Mouse (Mus musculus): ENCODE data around the gene Alpl. TPM values are rescaled to one million over a fixed set of nuclear protein-coding genes. Genes with fewer than 3 reads are reported as not detected.

Alpl gene
- polyA plus RNA-seq, 1 experiment = 0.07 TPM

GRCm38 (mm10) chr4:137714020-137714624 lies 82.1 kb downstream of the Alpl start:
- Histone ChIP-seq H3K36me3 (ENCODE audit: control insufficient read depth, insufficient read depth) (no peaks in the 10 kb centered on the region), H3K4me3 (no peak overlapping the region), H3K79me2 (ENCODE audit: control insufficient read depth, insufficient read depth) (no peaks in the 10 kb centered on the region), H3ac (ENCODE audit: control insufficient read depth, insufficient read length) (no peak overlapping the region), H3K4me2 (ENCODE audit: low read depth) (no peak overlapping the region), H3K27me3 (ENCODE audit: control insufficient read depth, insufficient read depth, insufficient read length) (peaks cover 45% of the 10 kb centered on the region)
- TF ChIP-seq TCF3 (IDR thresholded peaks at IDR 0.05; ENCODE audit: insufficient read length, low read depth) (no peak), REST (IDR thresholded peaks at IDR 0.05; ENCODE audit: insufficient read depth, insufficient read length) (no peak), POLR2A (IDR thresholded peaks at IDR 0.05; ENCODE audit: insufficient read length, low read depth) (no peak), TCF12 (IDR thresholded peaks at IDR 0.05; ENCODE audit: insufficient read depth, poor library complexity, severe bottlenecking) (no peak), E2F4 (IDR thresholded peaks at IDR 0.05; ENCODE audit: insufficient read depth) (no peak), MAX (IDR thresholded peaks at IDR 0.05; ENCODE audit: low read depth) (no peak), USF1 (IDR thresholded peaks at IDR 0.05; ENCODE audit: low read depth) (no peak), MYOD1 (IDR thresholded peaks at IDR 0.05; ENCODE audit: control insufficient read depth in 1 of 3, insufficient read length in 2 of 3, low read depth in 2 of 3) (no peak), MYOG (IDR thresholded peaks at IDR 0.05; ENCODE audit: control insufficient read depth in 1 of 3, insufficient read depth in 1 of 3, insufficient read length in 2 of 3, low read depth in 2 of 3) (no peak)

GRCm38 (mm10) chr4:137712963-137713362 lies 83.2 kb downstream of the Alpl start:
- Histone ChIP-seq H3K79me2 (ENCODE audit: control insufficient read depth, insufficient read depth) (no peaks in the 10 kb centered on the region), H3ac (ENCODE audit: control insufficient read depth, insufficient read length) (no peak overlapping the region), H3K4me3 (no peak overlapping the region), H3K36me3 (ENCODE audit: control insufficient read depth, insufficient read depth) (no peaks in the 10 kb centered on the region), H3K4me2 (ENCODE audit: low read depth) (no peak overlapping the region), H3K27me3 (ENCODE audit: control insufficient read depth, insufficient read depth, insufficient read length) (peaks cover 46% of the 10 kb centered on the region)
- TF ChIP-seq USF1 (IDR thresholded peaks at IDR 0.05; ENCODE audit: low read depth) (no peak), POLR2AphosphoS2 (IDR thresholded peaks at IDR 0.05; ENCODE audit: insufficient read length, low read depth) (no peak), E2F4 (IDR thresholded peaks at IDR 0.05; ENCODE audit: insufficient read depth) (no peak)

- no peak overlapping the region for H3ac ChIP-seq (ENCODE audit: control insufficient read depth, insufficient read length)
- H3K36me3 ChIP-seq (ENCODE audit: control insufficient read depth, insufficient read depth) = no peaks in the 10 kb centered on the region
- peaks cover 24% of the 10 kb centered on the region for H3K27me3 ChIP-seq (ENCODE audit: control insufficient read depth, insufficient read depth, insufficient read length)
- H3K79me2 ChIP-seq (ENCODE audit: control insufficient read depth, insufficient read depth) = no peaks in the 10 kb centered on the region
- no peak for TF ChIP-seq CEBPB (IDR thresholded peaks at IDR 0.05; ENCODE audit: insufficient read depth, poor library complexity, severe bottlenecking)
- TF ChIP-seq MYOG (IDR thresholded peaks at IDR 0.05; ENCODE audit: control insufficient read depth in 1 of 3, insufficient read depth in 1 of 3, insufficient read length in 2 of 3, low read depth in 2 of 3) = peak in 1 of 3 experiments; percentile 63
- peak in 2 of 3 experiments; percentile 6 to 56 for TF ChIP-seq MYOD1 (IDR thresholded peaks at IDR 0.05; ENCODE audit: control insufficient read depth in 1 of 3, insufficient read length in 2 of 3, low read depth in 2 of 3)
- no peak for TF ChIP-seq SRF (IDR thresholded peaks at IDR 0.05; ENCODE audit: control insufficient read depth, insufficient read length, low read depth)
- TF ChIP-seq USF1 (IDR thresholded peaks at IDR 0.05; ENCODE audit: low read depth) = no peak
- peak; percentile 24 for TF ChIP-seq POLR2A (IDR thresholded peaks at IDR 0.05; ENCODE audit: insufficient read length, low read depth)
- TF ChIP-seq TCF3 (IDR thresholded peaks at IDR 0.05; ENCODE audit: insufficient read length, low read depth) = no peak
- TF ChIP-seq MAX (IDR thresholded peaks at IDR 0.05; ENCODE audit: low read depth) = no peak
- no peak for TF ChIP-seq TCF12 (IDR thresholded peaks at IDR 0.05; ENCODE audit: insufficient read depth, poor library complexity, severe bottlenecking)
- no peak for TF ChIP-seq E2F4 (IDR thresholded peaks at IDR 0.05; ENCODE audit: insufficient read depth)
- no peak for TF ChIP-seq POLR2AphosphoS2 (IDR thresholded peaks at IDR 0.05; ENCODE audit: insufficient read length, low read depth)
- TF ChIP-seq REST (IDR thresholded peaks at IDR 0.05; ENCODE audit: insufficient read depth, insufficient read length) = no peak
- no peak overlapping the region for H3K4me3 ChIP-seq
- peak overlapping the region; percentile 96 for H3K4me2 ChIP-seq (ENCODE audit: low read depth)
These were observed 88.8 kb downstream of the Alpl start for GRCm38 (mm10) chr4:137707216-137707990.

GRCm38 (mm10) chr4:137706510-137706909 lies 89.7 kb downstream of the Alpl start:
- Histone ChIP-seq H3K27me3 (ENCODE audit: control insufficient read depth, insufficient read depth, insufficient read length) (peaks cover 22% of the 10 kb centered on the region), H3K4me3 (no peak overlapping the region), H3ac (ENCODE audit: control insufficient read depth, insufficient read length) (no peak overlapping the region), H3K79me2 (ENCODE audit: control insufficient read depth, insufficient read depth) (no peaks in the 10 kb centered on the region), H3K4me2 (ENCODE audit: low read depth) (peak overlapping the region; percentile 96), H3K36me3 (ENCODE audit: control insufficient read depth, insufficient read depth) (no peaks in the 10 kb centered on the region)
- TF ChIP-seq TCF3 (IDR thresholded peaks at IDR 0.05; ENCODE audit: insufficient read length, low read depth) = no peak
- TF ChIP-seq MAX (IDR thresholded peaks at IDR 0.05; ENCODE audit: low read depth) = no peak
- TF ChIP-seq REST (IDR thresholded peaks at IDR 0.05; ENCODE audit: insufficient read depth, insufficient read length) = no peak
- no peak for TF ChIP-seq POLR2A (IDR thresholded peaks at IDR 0.05; ENCODE audit: insufficient read length, low read depth)
- no peak for TF ChIP-seq CEBPB (IDR thresholded peaks at IDR 0.05; ENCODE audit: insufficient read depth, poor library complexity, severe bottlenecking)
- no peak for TF ChIP-seq TCF12 (IDR thresholded peaks at IDR 0.05; ENCODE audit: insufficient read depth, poor library complexity, severe bottlenecking)
- TF ChIP-seq E2F4 (IDR thresholded peaks at IDR 0.05; ENCODE audit: insufficient read depth) = no peak
- no peak for TF ChIP-seq MYOD1 (IDR thresholded peaks at IDR 0.05; ENCODE audit: control insufficient read depth in 1 of 3, insufficient read length in 2 of 3, low read depth in 2 of 3)
- TF ChIP-seq MYOG (IDR thresholded peaks at IDR 0.05; ENCODE audit: control insufficient read depth in 1 of 3, insufficient read depth in 1 of 3, insufficient read length in 2 of 3, low read depth in 2 of 3) = no peak
- TF ChIP-seq USF1 (IDR thresholded peaks at IDR 0.05; ENCODE audit: low read depth) = no peak
- TF ChIP-seq POLR2AphosphoS2 (IDR thresholded peaks at IDR 0.05; ENCODE audit: insufficient read length, low read depth) = no peak
- no peak for TF ChIP-seq SRF (IDR thresholded peaks at IDR 0.05; ENCODE audit: control insufficient read depth, insufficient read length, low read depth)

Measured in myocyte (in vitro differentiated cells).